In genomic region chr12:12938850-12939249, GRCm38 (mm10) we compare ENCODE assay signal across 8 mouse cellular contexts. TPM values are rescaled to one million over a fixed set of nuclear protein-coding genes. Genes with fewer than 3 reads are reported as not detected.
DNase-seq lines count a peak whose midpoint lies in the region; ATAC-seq and TF ChIP-seq lines count a peak whose summit lies in the region.

No protein-coding gene starts in this region.

- WGBS in heart, adult 2 months, result 0% methylated on average over 12 of the region's 12 CpGs
- WGBS in kidney, adult 2 months, result 2% methylated on average over 12 of the region's 12 CpGs
- 0% methylated on average over 12 of the region's 12 CpGs for WGBS in limb, embryonic 14.5 days
- WGBS in midbrain, postnatal 0 days, result 1% methylated on average over 12 of the region's 12 CpGs

- H3K27ac ChIP-seq in heart, adult 2 months, result peak overlapping the region; percentile 36; the same call in 1 of the 2 replicates
- peak overlapping the region; percentile 79 for H3K27ac ChIP-seq in kidney, adult 2 months (ENCODE audit: insufficient read depth, low read depth, low read length)
- H3K27ac ChIP-seq in limb, embryonic 14.5 days (replicated peaks; ENCODE audit: low read depth, low read length), result 0 out of 2 replicates have a peak overlapping the region, but pooled peaks have one; percentile 13
- H3K27ac ChIP-seq in midbrain, postnatal 0 days (ENCODE audit: low read depth, low read length), result peak overlapping the region; percentile 67
- H3K27ac ChIP-seq in testis, adult 2 months (ENCODE audit: control insufficient read depth, insufficient read depth, low read depth, low read length), result no peak overlapping the region

- no peaks in the 10 kb centered on the region for H3K9me3 ChIP-seq in limb, embryonic 14.5 days (ENCODE audit: control insufficient read depth, low read length)
- H3K9me3 ChIP-seq in midbrain, postnatal 0 days (ENCODE audit: low read length), result no peaks in the 10 kb centered on the region

- peak overlapping the region; percentile 90 for H3K9ac ChIP-seq in heart, adult 2 months (ENCODE audit: low read depth, low read length)
- H3K9ac ChIP-seq in limb, embryonic 14.5 days (ENCODE audit: low read depth, low read length, severe bottlenecking), result peak overlapping the region; percentile 63; the same call in 1 of the 2 replicates
- peak overlapping the region; percentile 89 for H3K9ac ChIP-seq in midbrain, postnatal 0 days (replicated peaks; ENCODE audit: low read length, poor library complexity, severe bottlenecking)

- intact Hi-C loops in heart, adult 2 months (cut with DNase I), result loop anchor here (2.0 to 5.0 kb wide), 2 partner anchors 178 to 206 kb away; no protein-coding TSS in a partner anchor

- TF ChIP-seq POLR2A in heart, adult 2 months (IDR thresholded peaks at IDR 0.05; ENCODE audit: insufficient read depth, low read depth, low read length), result no peak
- no peak for TF ChIP-seq POLR2A in kidney, adult 2 months (IDR thresholded peaks at IDR 0.05; ENCODE audit: low read depth, low read length)
- TF ChIP-seq POLR2A in limb, embryonic 14.5 days (IDR thresholded peaks at IDR 0.05; ENCODE audit: borderline replicate concordance, extremely low read depth, insufficient read depth, insufficient read length), result no peak
- TF ChIP-seq POLR2A in testis, adult 2 months (IDR thresholded peaks at IDR 0.05; ENCODE audit: control insufficient read depth, low read depth, low read length), result no peak

- no peaks in the 10 kb centered on the region for H3K36me3 ChIP-seq in heart, adult 2 months (ENCODE audit: control insufficient read depth, insufficient read depth, low read length)
- H3K36me3 ChIP-seq in kidney, adult 2 months (ENCODE audit: control insufficient read depth, insufficient read depth, low read length), result no peaks in the 10 kb centered on the region; the same call in 1 of the 2 replicates
- peaks cover 19% of the 10 kb centered on the region for H3K36me3 ChIP-seq in limb, embryonic 14.5 days (ENCODE audit: control insufficient read depth, insufficient read depth, low read length)
- H3K36me3 ChIP-seq in midbrain, postnatal 0 days (ENCODE audit: insufficient read depth, low read length), result peaks cover 14% of the 10 kb centered on the region
- H3K36me3 ChIP-seq in testis, adult 2 months (ENCODE audit: control insufficient read depth, insufficient read depth, low read length), result no peaks in the 10 kb centered on the region

- H3K4me1 ChIP-seq in heart, adult 2 months (ENCODE audit: control insufficient read depth, insufficient read depth, low read length), result peaks cover 1% of the 10 kb centered on the region
- peaks cover 5% of the 10 kb centered on the region; the same call in 1 of the 2 replicates for H3K4me1 ChIP-seq in kidney, adult 2 months (ENCODE audit: control insufficient read depth, insufficient read depth, low read length)
- peaks cover 26% of the 10 kb centered on the region for H3K4me1 ChIP-seq in limb, embryonic 14.5 days (ENCODE audit: control insufficient read depth, insufficient read depth, low read length)
- H3K4me1 ChIP-seq in midbrain, postnatal 0 days (ENCODE audit: insufficient read depth, low read length), result no peaks in the 10 kb centered on the region
- peaks cover 8% of the 10 kb centered on the region for H3K4me1 ChIP-seq in testis, adult 2 months (ENCODE audit: control insufficient read depth, insufficient read depth, low read length)

- TF ChIP-seq CTCF in heart, adult 2 months (IDR thresholded peaks at IDR 0.05), result peak; percentile 76
- TF ChIP-seq CTCF in kidney, adult 2 months (conservative IDR thresholded peaks at IDR 0.05; ENCODE audit: insufficient read depth, insufficient read length, low read depth, low read length), result peak; percentile 60
- TF ChIP-seq CTCF in midbrain, postnatal 0 days (IDR thresholded peaks at IDR 0.05), result peak; percentile 90
- TF ChIP-seq CTCF in testis, adult 2 months (IDR thresholded peaks at IDR 0.05; ENCODE audit: control insufficient read depth, insufficient read depth, insufficient replicate concordance, low read depth, low read length), result peak; percentile 36; the same call in 1 of the 2 replicates

- no peaks in the 10 kb centered on the region for H3K79me2 ChIP-seq in heart, adult 2 months (replicated peaks; ENCODE audit: control insufficient read depth, insufficient read depth, low read length)

- no peak for ATAC-seq in frontal cortex, adult (ENCODE audit: low TSS enrichment)
- peak; percentile 9; the same call in 1 of the 2 replicates for ATAC-seq in limb, embryonic 14.5 days (ENCODE audit: low FRiP score, low read depth)
- ATAC-seq in midbrain, postnatal 0 days (ENCODE audit: low FRiP score), result peak; percentile 4; the same call in 1 of the 2 replicates

- H3K27me3 ChIP-seq in heart, adult 2 months (ENCODE audit: control insufficient read depth, insufficient read depth, low read length), result no peaks in the 10 kb centered on the region
- no peaks in the 10 kb centered on the region for H3K27me3 ChIP-seq in kidney, adult 2 months (replicated peaks; ENCODE audit: control insufficient read depth, insufficient read depth, low read length)
- no peaks in the 10 kb centered on the region for H3K27me3 ChIP-seq in limb, embryonic 14.5 days (ENCODE audit: control insufficient read depth, insufficient read depth, low read length)
- no peaks in the 10 kb centered on the region for H3K27me3 ChIP-seq in midbrain, postnatal 0 days (ENCODE audit: insufficient read depth, low read length)
- H3K27me3 ChIP-seq in testis, adult 2 months (ENCODE audit: control insufficient read depth, insufficient read depth, low read length), result no peaks in the 10 kb centered on the region; the same call in 1 of the 2 replicates

- H3K4me2 ChIP-seq in limb, embryonic 14.5 days (replicated peaks; ENCODE audit: low read depth, low read length, severe bottlenecking), result peak overlapping the region; percentile 88
- H3K4me2 ChIP-seq in midbrain, postnatal 0 days (ENCODE audit: low read depth, low read length, poor library complexity, severe bottlenecking), result peak overlapping the region; percentile 95

- DNase-seq in frontal cortex, postnatal 10 days (ENCODE audit: low spot score in 2 of 2), result peak; percentile 78 to 80
- DNase-seq in embryo, embryonic 9.5 days (ENCODE audit: extremely low spot score), result peak; percentile 85
- peak; percentile 54 to 66 for DNase-seq in heart, adult 2 months
- peak; percentile 69 for DNase-seq in kidney, adult 2 months
- peak; percentile 55 for DNase-seq in limb, embryonic 14.5 days (ENCODE audit: low spot score)
- peak; percentile 87 for DNase-seq in midbrain, postnatal 0 days (ENCODE audit: low spot score)

- H3K4me3 ChIP-seq in heart, adult 2 months, result peak overlapping the region; percentile 80
- H3K4me3 ChIP-seq in kidney, adult 2 months (ENCODE audit: insufficient read depth, low read depth, low read length), result peak overlapping the region; percentile 81
- H3K4me3 ChIP-seq in limb, embryonic 14.5 days (replicated peaks; ENCODE audit: low read length), result peak overlapping the region; percentile 70
- H3K4me3 ChIP-seq in midbrain, postnatal 0 days (ENCODE audit: low read depth, low read length), result peak overlapping the region; percentile 76
- H3K4me3 ChIP-seq in testis, adult 2 months (ENCODE audit: control insufficient read depth, low read depth, low read length), result peak overlapping the region; percentile 6; the same call in 1 of the 2 replicates

- no peak for TF ChIP-seq EP300 in heart, adult 2 months (IDR thresholded peaks at IDR 0.05; ENCODE audit: insufficient read depth, low read depth, low read length)

RNA-seq across cellular contexts. Expression of gene Mycn, which starts 2.9 kb away (rescaled TPM):
- 1 to 10 TPM; 1.8 to 1.9 TPM for total RNA-seq in heart, adult 2 months (2021)
- polyA plus RNA-seq in heart, adult 2 months (2012; rRNA removed), result 3.1 and 4.7 TPM in 2 replicates
- 2.4 and 2.8 TPM in 2 replicates for polyA plus RNA-seq in kidney, adult 2 months (2012; rRNA removed)
- polyA plus RNA-seq in limb, embryonic 14.5 days (2012; rRNA removed), result 20.6 and 21.3 TPM in 2 replicates
- polyA plus RNA-seq in limb, embryonic 14.5 days (2014; fragmentation: Nextera tagmentation; extraction: Ambion mirVana), result 27.9 and 32.6 TPM in 2 replicates
- total RNA-seq in midbrain, postnatal 0 days (2014; rRNA removed), result 34.9 and 45.1 TPM in 2 replicates
- polyA plus RNA-seq in midbrain, postnatal 0 days (2015; fragmentation: Nextera tagmentation; extraction: Ambion mirVana), result 24.8 and 25.4 TPM in 2 replicates
- polyA plus RNA-seq in testis, adult 2 months (2012; rRNA removed), result 1.5 and 1.6 TPM in 2 replicates

Comparison
In these comparisons a context has a peak if more than half of its experiments do, and no peak if none do; other contexts are left out.
1. H3K4me3 ChIP-seq: peak in every context shown above with its lines; median percentile 81 in kidney, adult 2 months; 80 in heart, adult 2 months; 76 in midbrain, postnatal 0 days; 70 in limb, embryonic 14.5 days; 6 in testis, adult 2 months.
2. CTCF ChIP-seq: peak in every context shown above with its lines; median percentile 90 in midbrain, postnatal 0 days; 76 in heart, adult 2 months; 60 in kidney, adult 2 months; 36 in testis, adult 2 months.